Mouse (Mus musculus) intestine, embryonic 15.5 days (tissue): ENCODE data around the gene Col19a1. TPM values are rescaled to one million over a fixed set of nuclear protein-coding genes. Genes with fewer than 3 reads are reported as not detected.
"Not testable (repeated sequence)": the region's sequence is repeated elsewhere in the genome, so short reads cannot be mapped to it uniquely, and the experiment has no call there.

Experiments
- ATAC-seq: fragments of 200-750 bp; cut with Nextera tagmentation; 2 replicates; pipeline ENCODE4 v1.8.0; 2017; ENCODE audit warnings: moderate TSS enrichment, moderate library complexity
- H3K27ac ChIP-seq: fragments of 300-500 bp; sonication (generic); 2 replicates; pipeline ENCODE4 v1.5.1; 2015; ENCODE audit warnings: mild to moderate bottlenecking, inconsistent platforms
- H3K27me3 ChIP-seq: fragments of 300-500 bp; sonication (generic); replicated peaks from 2 replicates; pipeline ENCODE4 v1.6.1; 2015; ENCODE audit warnings: inconsistent platforms
- H3K36me3 ChIP-seq: fragments of 300-500 bp; sonication (generic); 2 replicates; pipeline ENCODE4 v1.6.1; 2015; ENCODE audit warnings: inconsistent platforms
- H3K4me1 ChIP-seq: fragments of 300-500 bp; sonication (generic); replicated peaks from 2 replicates; pipeline ENCODE4 v1.6.1; 2015; ENCODE audit warnings: inconsistent platforms
- H3K4me2 ChIP-seq: fragments of 300-500 bp; sonication (generic); replicated peaks from 2 replicates; pipeline ENCODE4 v1.6.1; 2015; ENCODE audit warnings: mild to moderate bottlenecking, inconsistent platforms
- H3K4me3 ChIP-seq: fragments of 300-500 bp; sonication (generic); replicated peaks from 2 replicates; pipeline ENCODE4 v1.5.1; 2015; ENCODE audit warnings: inconsistent platforms
- H3K9ac ChIP-seq: fragments of 300-500 bp; sonication (generic); 2 replicates; pipeline ENCODE4 v1.6.1; 2015; ENCODE audit warnings: inconsistent platforms
- H3K9me3 ChIP-seq: fragments of 300-500 bp; sonication (generic); 2 replicates; pipeline ENCODE4 v1.6.1; 2016; ENCODE audit warnings: inconsistent platforms
- WGBS: fragments of 180-500 bp; shearing (Covaris S2); methylation state at CpG from one replicate; pipeline ENCODE4 v1.1.7; 2015; 5-methylcytosine and 5-hydroxymethylcytosine counted together
- polyA plus RNA-seq: library from polyadenylated mRNA; unstranded; fragments of >200 nt; fragmentation: Nextera tagmentation; extraction: Ambion mirVana; gene quantifications from 2 replicates; pipeline ENCODE4 v1.2.1, GENCODE M21; 2015

Col19a1 gene
- polyA plus RNA-seq: 0.75 and 0.80 TPM in 2 replicates

DNA sequence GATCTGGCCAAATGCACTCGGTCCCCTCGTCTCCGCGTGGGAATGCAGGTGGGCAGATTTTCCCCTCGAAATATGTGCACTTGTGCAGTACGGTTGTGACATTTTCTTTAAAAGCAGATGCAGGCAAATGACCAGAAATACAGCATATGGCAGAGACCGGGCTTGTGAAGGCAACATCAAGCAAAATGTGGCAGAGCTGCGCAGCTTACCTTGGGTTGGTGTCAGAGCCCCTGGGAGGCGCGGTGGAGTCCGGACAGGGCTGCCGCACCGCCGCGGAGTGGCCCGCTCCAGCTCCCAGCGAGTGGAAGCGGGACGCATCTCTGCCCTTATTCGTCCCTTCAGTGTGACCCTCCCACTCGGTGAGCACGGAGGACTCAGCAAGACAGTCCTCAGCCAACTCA lies at the start of gene Col19a1:
TSS of gene Col19a1 (minus strand) at position 332 of the 401 bp plus-strand sequence.
- peak; percentile 71 for ATAC-seq
- peaks cover 5% of the 10 kb centered on the region; the same call in 1 of the 2 replicates for H3K4me1 ChIP-seq
- peak within 1 kb of the TSS; percentile 42 for H3K9ac ChIP-seq
- WGBS: 2% methylated on average over 22 of the region's 22 CpGs
- peaks cover 31% of the 10 kb centered on the region for H3K27me3 ChIP-seq
- H3K4me2 ChIP-seq: peak within 1 kb of the TSS; percentile 93
- no peaks in the 10 kb centered on the region for H3K9me3 ChIP-seq
- no peaks in the 10 kb centered on the region for H3K36me3 ChIP-seq
- peak within 1 kb of the TSS; percentile 51 for H3K4me3 ChIP-seq
- H3K27ac ChIP-seq: no peak within 1 kb of the TSS

- Histone ChIP-seq H3K9me3 (no peaks in the 10 kb centered on the region), H3K9ac (no peak overlapping the region), H3K4me3 (no peak overlapping the region), H3K4me1 (no peaks in the 10 kb centered on the region), H3K27ac (no peak overlapping the region), H3K36me3 (no peaks in the 10 kb centered on the region), H3K4me2 (no peak overlapping the region), H3K27me3 (no peaks in the 10 kb centered on the region)
- peak; percentile 45 for ATAC-seq
- WGBS: 33% methylated on average over 14 of the region's 14 CpGs
Observed at GRCm38 (mm10) chr1:24633553-24634132, 46.4 kb upstream of the Col19a1 start.

DNA sequence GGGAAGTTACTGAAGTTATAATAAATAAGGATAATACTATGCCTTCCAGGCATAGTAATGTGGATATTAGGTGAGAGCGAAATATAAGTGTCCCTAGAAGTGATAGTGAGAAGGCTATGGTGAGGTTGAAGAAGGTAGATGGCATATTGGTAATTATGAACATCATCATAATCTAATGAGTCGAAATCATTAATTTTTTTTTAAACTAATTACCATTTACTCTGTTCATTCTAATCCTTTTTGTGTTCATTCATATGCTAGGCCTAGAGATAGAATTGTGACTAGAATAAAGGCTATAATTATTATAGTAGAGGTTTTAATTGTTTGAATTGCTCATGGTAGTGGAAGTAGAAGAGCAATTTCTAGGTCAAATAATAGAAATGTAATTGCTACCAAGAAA lies 25.3 kb upstream of the Col19a1 start:
- not testable (repeated sequence) for ATAC-seq
- WGBS: 0% methylated on average over 2 of the region's 2 CpGs

DNA sequence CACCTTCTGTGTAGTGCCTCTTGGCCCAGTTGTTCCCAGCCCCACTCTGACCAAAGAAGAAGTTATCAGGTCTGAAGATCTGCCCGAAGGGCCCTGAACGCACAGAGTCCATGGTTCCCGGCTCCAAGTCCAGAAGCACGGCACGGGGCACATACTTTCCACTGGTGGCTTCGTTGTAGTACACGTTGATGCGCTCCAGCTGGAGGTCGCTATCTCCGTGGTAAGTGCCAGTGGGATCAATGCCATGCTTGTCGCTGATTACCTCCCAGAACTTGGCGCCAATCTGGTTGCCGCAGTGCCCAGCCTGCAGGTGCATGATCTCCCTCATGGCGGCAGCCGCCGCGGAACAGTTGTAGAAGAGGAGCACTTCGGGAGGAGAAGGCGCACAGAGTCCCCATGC lies 7.8 kb upstream of the Col19a1 start:
- Histone ChIP-seq H3K4me1 (no peaks in the 10 kb centered on the region), H3K9ac (no peak overlapping the region), H3K4me2 (no peak overlapping the region), H3K36me3 (no peaks in the 10 kb centered on the region), H3K4me3 (no peak overlapping the region), H3K27me3 (no peaks in the 10 kb centered on the region), H3K27ac (no peak overlapping the region), H3K9me3 (no peaks in the 10 kb centered on the region)
- WGBS: 96% methylated on average over 19 of the region's 19 CpGs
- ATAC-seq: no peak

More for the DNA sequence above, 25.3 kb upstream of the Col19a1 start:
- not testable (repeated sequence) for H3K27me3 ChIP-seq, H3K4me2 ChIP-seq, H3K4me3 ChIP-seq, H3K9ac ChIP-seq, H3K9me3 ChIP-seq, H3K27ac ChIP-seq, H3K36me3 ChIP-seq, H3K4me1 ChIP-seq

GRCm38 (mm10) chr1:24586370-24587140 lies 717 bp downstream of the Col19a1 start:
- ATAC-seq: peak; percentile 75

GRCm38 (mm10) chr1:24572602-24573001 lies 14.7 kb downstream of the Col19a1 start:
- H3K9me3 ChIP-seq: no peaks in the 10 kb centered on the region
- H3K9ac ChIP-seq: no peak overlapping the region
- no peaks in the 10 kb centered on the region for H3K27me3 ChIP-seq
- whole genome bisulfite sequencing: 69% methylated on average over 8 of the region's 8 CpGs
- H3K4me3 ChIP-seq: no peak overlapping the region
- ATAC-seq: no peak
- no peaks in the 10 kb centered on the region for H3K4me1 ChIP-seq
- no peak overlapping the region for H3K27ac ChIP-seq
- no peak overlapping the region for H3K4me2 ChIP-seq
- no peaks in the 10 kb centered on the region for H3K36me3 ChIP-seq

More at GRCm38 (mm10) chr1:24586370-24587140, 717 bp downstream of the Col19a1 start:
- Histone ChIP-seq H3K9ac (peak overlapping the region; percentile 42), H3K9me3 (no peaks in the 10 kb centered on the region), H3K36me3 (no peaks in the 10 kb centered on the region), H3K4me1 (peaks cover 5% of the 10 kb centered on the region; the same call in 1 of the 2 replicates), H3K27me3 (peaks cover 31% of the 10 kb centered on the region), H3K4me3 (peak overlapping the region; percentile 51), H3K27ac (no peak overlapping the region), H3K4me2 (peak overlapping the region; percentile 93)
- WGBS: 1% methylated on average over 71 of the region's 72 CpGs

GRCm38 (mm10) chr1:24564113-24564512 lies 23.2 kb downstream of the Col19a1 start:
- no peak overlapping the region for H3K4me3 ChIP-seq
- H3K9me3 ChIP-seq: no peaks in the 10 kb centered on the region
- H3K27me3 ChIP-seq: no peaks in the 10 kb centered on the region
- no peaks in the 10 kb centered on the region for H3K4me1 ChIP-seq
- WGBS: 49% methylated on average over 2 of the region's 2 CpGs
- H3K36me3 ChIP-seq: no peaks in the 10 kb centered on the region
- no peak overlapping the region for H3K27ac ChIP-seq
- H3K9ac ChIP-seq: no peak overlapping the region
- ATAC-seq: no peak
- no peak overlapping the region for H3K4me2 ChIP-seq

DNA sequence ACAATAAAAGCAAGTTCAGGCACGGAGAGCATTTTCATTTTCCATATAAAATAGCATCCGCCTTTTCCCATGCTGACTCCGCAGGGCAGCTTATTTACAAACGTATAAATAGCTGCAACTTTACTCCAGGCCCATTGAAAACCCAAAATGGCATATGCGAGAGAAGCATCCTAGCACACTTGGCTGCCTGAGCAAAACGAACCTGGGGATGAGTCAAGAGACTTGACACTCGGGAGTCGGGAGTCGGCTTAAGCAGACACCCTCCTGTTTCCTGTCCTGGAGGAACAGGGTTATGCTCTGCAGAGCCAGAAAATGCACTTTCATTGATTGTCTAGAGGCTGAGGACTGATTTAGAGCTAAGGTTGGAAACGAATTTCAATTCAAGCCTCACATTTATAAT lies 29.3 kb downstream of the Col19a1 start:
- no peak overlapping the region for H3K4me3 ChIP-seq
- no peak overlapping the region for H3K4me2 ChIP-seq
- no peak for ATAC-seq
- WGBS: 51% methylated on average over 10 of the region's 10 CpGs
- no peaks in the 10 kb centered on the region for H3K27me3 ChIP-seq
- no peak overlapping the region for H3K27ac ChIP-seq
- no peaks in the 10 kb centered on the region for H3K36me3 ChIP-seq
- H3K4me1 ChIP-seq: 0 out of 2 replicates have a peak, but pooled peaks cover 3% of the 10 kb centered on the region
- no peak overlapping the region for H3K9ac ChIP-seq
- no peaks in the 10 kb centered on the region for H3K9me3 ChIP-seq

DNA sequence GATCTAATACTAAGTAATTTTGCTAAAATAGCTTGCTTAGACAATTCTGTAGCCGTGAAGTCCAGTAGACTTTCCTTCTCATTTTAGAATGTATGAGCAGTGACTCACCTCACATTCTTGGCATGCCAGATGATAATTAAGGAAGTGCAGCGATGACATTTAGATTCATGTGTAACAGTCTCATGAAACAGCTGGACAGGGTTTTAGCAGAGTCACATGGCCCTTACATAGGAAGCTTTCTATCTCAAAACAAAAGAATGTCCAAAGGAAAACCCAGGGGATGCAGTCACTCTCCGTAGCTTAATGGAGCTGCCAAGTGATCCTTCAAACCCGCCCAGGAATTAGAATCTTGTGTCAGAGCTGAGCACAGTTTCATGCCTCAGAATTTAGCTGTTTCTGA lies 33.8 kb downstream of the Col19a1 start:
- H3K4me1 ChIP-seq: 0 out of 2 replicates have a peak, but pooled peaks cover 6% of the 10 kb centered on the region
- no peaks in the 10 kb centered on the region for H3K9me3 ChIP-seq
- H3K4me3 ChIP-seq: no peak overlapping the region
- H3K27ac ChIP-seq: no peak overlapping the region
- ATAC-seq: no peak
- H3K36me3 ChIP-seq: no peaks in the 10 kb centered on the region
- H3K27me3 ChIP-seq: no peaks in the 10 kb centered on the region
- H3K4me2 ChIP-seq: no peak overlapping the region
- H3K9ac ChIP-seq: no peak overlapping the region
- 25% methylated on average over 4 of the region's 4 CpGs for WGBS

DNA sequence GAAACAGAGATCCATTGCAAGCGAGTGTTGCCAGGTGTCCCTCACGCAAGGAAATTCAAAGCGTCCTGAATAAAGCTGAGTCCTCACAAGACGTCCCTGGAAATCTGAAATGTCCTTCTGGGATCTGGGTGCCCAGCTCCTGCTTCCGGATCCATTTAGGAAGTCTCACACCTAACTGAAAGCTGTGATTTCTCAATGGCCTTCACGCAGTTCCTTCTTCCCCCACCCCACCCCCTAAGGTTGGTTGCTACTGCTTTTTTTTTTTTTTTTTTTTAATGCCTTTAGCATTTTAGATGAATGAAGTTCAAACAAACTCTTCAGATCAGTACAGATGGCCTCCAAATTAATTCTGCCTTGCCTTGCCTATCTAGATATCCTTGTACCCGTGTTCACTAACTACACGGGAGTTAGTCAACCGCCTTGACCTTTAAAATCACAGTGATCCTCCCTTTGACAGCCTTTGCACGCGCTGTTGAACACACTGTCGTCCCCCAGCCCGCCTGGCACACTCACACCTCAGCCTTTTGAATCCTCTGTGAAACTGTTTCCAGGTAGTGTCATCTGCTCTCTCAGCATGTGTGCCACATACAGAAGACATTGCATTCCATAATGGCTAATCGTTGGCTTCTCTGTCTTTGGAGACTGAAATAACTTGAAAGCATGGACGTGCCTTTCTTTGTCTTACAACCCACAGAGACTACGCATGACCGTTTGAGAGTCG lies 36.6 kb downstream of the Col19a1 start:
- no peak overlapping the region for H3K9ac ChIP-seq
- WGBS: 79% methylated on average over 18 of the region's 18 CpGs
- H3K4me3 ChIP-seq: no peak overlapping the region
- H3K27ac ChIP-seq: no peak overlapping the region
- no peaks in the 10 kb centered on the region for H3K36me3 ChIP-seq
- ATAC-seq: no peak
- 0 out of 2 replicates have a peak, but pooled peaks cover 3% of the 10 kb centered on the region for H3K4me1 ChIP-seq
- H3K9me3 ChIP-seq: no peaks in the 10 kb centered on the region
- H3K4me2 ChIP-seq: no peak overlapping the region
- H3K27me3 ChIP-seq: no peaks in the 10 kb centered on the region

DNA sequence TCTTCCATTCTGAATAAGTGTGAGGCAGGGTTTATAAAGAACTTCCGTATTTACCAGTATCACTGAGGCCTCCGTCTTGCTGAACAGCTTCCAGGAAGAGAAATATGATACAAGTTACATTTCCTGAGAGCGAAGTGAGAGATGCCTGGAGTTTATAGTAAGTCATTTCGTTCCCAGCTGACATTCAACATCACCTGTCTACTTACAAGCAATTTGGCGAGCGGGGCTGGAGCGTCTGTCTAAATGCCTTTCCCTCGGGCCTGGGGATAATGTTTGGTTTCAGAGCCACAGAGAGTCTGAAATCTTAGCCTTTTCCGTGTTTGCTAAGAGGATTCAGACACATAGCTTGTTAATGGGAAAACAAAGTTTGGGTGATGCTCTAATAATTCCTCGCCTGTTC lies 37.2 kb downstream of the Col19a1 start:
- Histone ChIP-seq H3K4me1 (0 out of 2 replicates have a peak, but pooled peaks cover 3% of the 10 kb centered on the region), H3K9me3 (no peaks in the 10 kb centered on the region), H3K27ac (no peak overlapping the region), H3K4me2 (0 out of 2 replicates have a peak overlapping the region, but pooled peaks have one; percentile 7), H3K9ac (no peak overlapping the region), H3K36me3 (no peaks in the 10 kb centered on the region), H3K27me3 (no peaks in the 10 kb centered on the region), H3K4me3 (no peak overlapping the region)
- WGBS: 33% methylated on average over 10 of the region's 10 CpGs
- ATAC-seq: no peak

DNA sequence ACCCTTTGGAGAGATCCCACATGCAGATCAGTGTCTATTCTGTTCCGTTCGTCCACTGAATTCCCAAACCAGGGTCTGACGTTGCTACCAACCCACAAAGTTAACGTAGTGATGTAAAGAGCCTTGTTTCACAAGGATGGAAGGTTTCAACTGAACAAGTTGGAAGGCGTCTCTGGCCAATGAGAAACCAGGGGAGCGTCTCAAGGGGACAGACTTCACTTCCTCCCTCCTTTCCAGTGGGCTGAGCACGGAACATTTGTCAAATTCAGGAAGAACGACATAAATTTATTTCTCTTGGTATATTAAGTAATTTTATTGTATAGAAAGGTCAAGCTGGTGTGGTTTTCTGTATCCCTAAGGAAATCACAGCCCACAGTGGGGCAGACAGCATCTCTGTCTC lies 38.2 kb downstream of the Col19a1 start:
- H3K4me3 ChIP-seq: no peak overlapping the region
- 77% methylated on average over 8 of the region's 8 CpGs for WGBS
- H3K36me3 ChIP-seq: no peaks in the 10 kb centered on the region
- H3K27ac ChIP-seq: no peak overlapping the region
- H3K9me3 ChIP-seq: no peaks in the 10 kb centered on the region
- no peak for ATAC-seq
- H3K4me2 ChIP-seq: no peak overlapping the region
- H3K4me1 ChIP-seq: 0 out of 2 replicates have a peak, but pooled peaks cover 3% of the 10 kb centered on the region
- H3K27me3 ChIP-seq: no peaks in the 10 kb centered on the region
- H3K9ac ChIP-seq: no peak overlapping the region
